Mouse (Mus musculus) ovary, postnatal 14 days (tissue): ENCODE results near the gene Timm17a.

Source experiments
- DNase-seq: peaks from one replicate; pipeline ENCODE4 v3.0.0; 2022; ENCODE audit warnings: low spot score

Timm17a gene

DNA sequence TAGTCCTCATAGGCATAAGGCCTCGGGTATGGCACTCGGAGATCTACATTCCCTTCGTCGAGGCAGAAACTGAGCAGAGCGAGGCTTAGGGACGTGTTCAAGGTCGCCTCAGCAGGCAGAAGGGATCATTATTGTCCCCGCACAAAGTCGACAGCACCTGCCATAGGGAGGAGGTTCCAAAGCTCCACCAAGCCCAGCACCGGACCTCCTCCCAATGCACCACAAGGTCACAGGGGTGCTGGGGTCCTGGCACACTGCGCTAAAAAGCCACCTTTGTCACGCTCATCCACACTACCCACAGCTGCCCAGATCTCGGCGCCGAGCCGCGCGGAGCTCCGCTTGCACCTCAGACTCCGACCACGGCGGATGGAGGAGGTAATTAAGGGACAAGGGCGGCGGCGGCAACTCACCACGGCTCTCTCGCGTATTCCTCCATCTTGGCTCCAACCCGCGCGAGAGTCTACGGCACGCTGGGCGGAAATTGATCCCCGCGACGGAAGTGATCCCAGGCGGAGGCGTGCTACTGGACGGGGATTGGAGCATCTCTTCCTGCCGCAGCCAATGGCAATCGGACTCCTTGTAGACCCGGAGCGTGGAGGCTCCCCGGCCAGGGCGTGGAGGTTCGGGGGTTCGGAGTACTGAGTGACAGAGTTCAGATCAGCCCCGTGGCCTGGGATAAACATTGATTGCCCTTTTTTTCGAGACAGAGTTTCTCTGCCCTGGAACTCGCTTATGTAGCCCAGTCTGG, at the start of gene Timm17a:
TSS of gene Timm17a (minus strand) at position 495 of the 748 bp plus-strand sequence.
- peak; percentile 88 for DNase-seq

GRCm38 (mm10) chr1:135362115-135362514, 48.5 kb upstream of the Timm17a start:
- DNase-seq, result no peak

- no peak for DNase-seq
Observed at GRCm38 (mm10) chr1:135361491-135361890, 47.9 kb upstream of the Timm17a start.

DNA sequence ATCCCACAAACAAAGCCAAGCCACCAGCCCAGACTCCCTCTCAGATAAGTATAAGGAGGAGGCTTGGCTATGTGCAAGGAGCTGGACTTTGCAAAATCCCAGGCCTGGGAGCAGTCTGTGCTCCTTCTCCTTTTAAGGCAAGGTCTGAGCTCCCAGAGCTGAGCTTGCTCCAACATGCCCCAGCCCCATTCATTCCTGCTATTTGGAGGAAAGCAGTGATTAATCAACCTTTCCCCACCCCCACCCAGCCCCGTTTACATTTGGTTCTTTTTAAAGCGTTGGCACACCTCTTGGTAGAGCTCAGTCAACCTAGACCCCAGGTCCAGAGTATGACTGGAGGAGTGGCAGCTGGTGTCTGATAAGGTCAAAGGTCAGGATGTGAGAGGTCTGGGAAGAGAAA, 45.5 kb upstream of the Timm17a start:
- DNase-seq, result no peak

- DNase-seq, result no peak
Observed at GRCm38 (mm10) chr1:135351953-135352352, 38.4 kb upstream of the Timm17a start.

GRCm38 (mm10) chr1:135347498-135348169, 34.1 kb upstream of the Timm17a start:
- no peak for DNase-seq

DNA sequence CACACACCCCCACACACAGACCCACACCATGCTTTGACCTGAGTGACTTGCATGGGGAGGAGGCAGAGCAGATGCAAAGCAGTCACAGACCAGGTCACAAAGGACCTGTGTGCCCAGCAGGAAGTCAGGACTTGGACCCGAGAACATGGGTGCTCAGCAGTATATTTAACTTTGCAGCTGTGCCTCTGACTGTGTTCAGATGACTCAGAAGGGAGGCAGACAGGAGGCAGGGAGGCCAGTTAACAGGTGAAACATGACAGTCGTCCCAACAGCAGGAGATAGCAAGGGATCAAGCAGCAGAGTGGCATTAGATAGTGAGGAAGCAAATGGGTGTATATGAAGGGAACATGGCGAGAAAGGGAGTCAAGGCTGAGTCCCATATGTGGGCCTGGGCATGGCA, 33.3 kb upstream of the Timm17a start:
- DNase-seq, result no peak

- DNase-seq, result no peak
Observed at GRCm38 (mm10) chr1:135344026-135344425, 30.4 kb upstream of the Timm17a start.

DNA sequence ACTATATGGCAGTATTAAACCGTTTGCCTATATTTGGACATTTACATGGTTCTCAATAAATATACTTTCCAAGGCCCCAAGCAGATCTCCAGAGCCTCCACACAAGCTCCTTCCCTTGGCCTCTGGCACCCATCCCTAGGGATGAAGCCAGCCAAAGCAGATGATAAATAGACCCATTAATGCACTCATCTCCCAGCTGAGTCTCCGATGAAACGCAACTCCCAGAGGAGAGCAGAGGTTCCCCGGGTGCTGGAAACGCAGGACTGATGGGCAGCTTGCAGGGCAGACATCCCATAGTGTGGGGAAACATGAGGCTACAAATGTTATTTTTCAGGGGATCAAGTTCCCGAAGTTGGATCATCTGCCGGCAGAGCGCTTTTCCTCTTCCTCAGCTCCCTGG, 28.4 kb upstream of the Timm17a start:
- no peak for DNase-seq

DNA sequence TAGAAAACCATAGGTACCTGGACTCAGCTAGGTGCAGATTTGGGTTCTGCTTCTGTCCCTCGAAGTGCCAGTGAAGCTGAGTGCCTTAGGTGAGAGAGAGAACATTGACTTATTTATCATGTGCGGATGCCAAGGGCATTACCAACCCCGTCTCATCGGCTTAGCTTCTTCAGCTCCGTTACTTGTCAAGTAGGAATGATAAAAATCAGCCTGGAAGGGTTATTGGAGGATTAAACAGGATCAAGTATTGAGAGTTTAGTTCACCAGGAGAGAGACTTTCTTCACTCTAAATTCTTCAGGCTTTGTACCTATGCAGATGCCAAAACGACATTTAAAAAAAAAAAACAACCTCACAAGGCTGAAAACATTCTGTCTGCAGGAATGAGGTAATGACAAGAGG, 17.0 kb upstream of the Timm17a start:
- DNase-seq, result no peak

- DNase-seq, result no peak
Observed at GRCm38 (mm10) chr1:135328368-135328767, 14.8 kb upstream of the Timm17a start.

DNA sequence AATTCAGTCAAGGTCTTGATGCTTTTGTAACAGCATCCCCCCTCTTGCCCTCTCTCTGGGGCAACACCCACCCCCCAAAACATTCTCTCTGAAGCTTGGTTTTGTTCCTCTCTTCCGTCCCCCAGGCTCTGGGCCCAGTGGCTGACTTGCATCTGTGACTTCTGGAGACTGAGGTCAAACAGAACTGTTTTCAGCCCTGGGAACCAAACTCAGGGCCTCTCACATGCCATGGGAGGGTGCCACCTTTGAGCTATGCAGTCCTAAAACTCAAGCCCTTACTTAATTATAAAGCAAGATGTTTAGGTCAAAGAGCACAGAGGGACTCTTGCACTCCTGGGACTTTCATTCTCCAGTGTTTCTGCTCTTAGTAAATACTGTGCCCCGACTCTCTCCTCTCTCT, 12.4 kb upstream of the Timm17a start:
- DNase-seq, result no peak

DNA sequence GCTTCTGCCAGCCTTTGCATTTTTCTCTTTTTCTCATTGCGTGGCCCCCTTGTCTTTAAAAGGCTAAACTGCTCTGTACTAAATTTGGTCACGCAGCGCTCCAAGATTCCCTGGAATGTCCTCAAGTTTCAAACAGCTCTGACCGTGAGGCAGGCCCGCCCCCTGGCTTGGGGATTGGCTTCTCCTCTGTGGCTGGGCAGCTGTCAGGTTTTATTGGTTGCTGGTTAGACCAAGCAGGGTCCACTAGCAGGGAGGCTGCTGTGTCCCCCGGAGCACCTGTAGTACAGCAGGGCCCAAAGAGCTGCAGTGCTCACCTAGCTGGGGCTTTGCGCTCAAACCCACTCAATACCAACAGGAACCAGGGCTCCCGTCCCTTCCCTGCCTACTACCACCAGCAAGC, 11.0 kb upstream of the Timm17a start, which contains the start of gene Lmod1:
TSS of gene Lmod1 (plus strand) at position 237 of the 400 bp plus-strand sequence.
- peak; percentile 27 for DNase-seq

GRCm38 (mm10) chr1:135323367-135323901, 9.9 kb upstream of the Timm17a start:
- no peak for DNase-seq

GRCm38 (mm10) chr1:135312201-135312600, 1.4 kb downstream of the Timm17a start:
- no peak for DNase-seq

- DNase-seq, result no peak
Observed at GRCm38 (mm10) chr1:135311356-135311755, 2.2 kb downstream of the Timm17a start.

GRCm38 (mm10) chr1:135290908-135291307, 22.7 kb downstream of the Timm17a start:
- DNase-seq, result no peak

DNA sequence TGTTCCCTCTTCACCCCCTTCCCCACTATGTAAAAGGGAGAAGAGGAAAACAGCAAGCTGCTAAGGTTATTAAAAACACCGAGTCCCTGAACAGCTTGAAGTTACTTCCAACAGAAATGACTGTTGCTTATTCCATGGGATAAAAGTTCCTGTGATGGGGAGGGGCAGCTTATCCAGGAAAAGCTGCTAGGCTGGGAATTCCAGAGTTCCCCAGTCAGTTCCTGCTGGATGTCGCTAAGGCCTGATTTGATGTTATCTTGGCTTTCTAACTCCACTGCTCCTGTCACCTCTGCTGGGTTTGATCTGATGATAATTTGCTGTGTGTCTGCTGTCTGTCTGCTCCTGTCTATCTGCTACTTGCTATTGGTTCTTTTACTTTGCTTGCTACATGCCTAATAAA, 27.3 kb downstream of the Timm17a start:
- DNase-seq, result no peak

- DNase-seq, result peak; percentile 62
Observed at GRCm38 (mm10) chr1:135283826-135284291, 29.7 kb downstream of the Timm17a start, which contains the start of gene Rnpep. Rnpep (minus strand) TSS chr1:135284084.

- no peak for DNase-seq
Observed at GRCm38 (mm10) chr1:135283287-135283825, 30.2 kb downstream of the Timm17a start.

GRCm38 (mm10) chr1:135282536-135283286, 30.9 kb downstream of the Timm17a start:
- no peak for DNase-seq

DNA sequence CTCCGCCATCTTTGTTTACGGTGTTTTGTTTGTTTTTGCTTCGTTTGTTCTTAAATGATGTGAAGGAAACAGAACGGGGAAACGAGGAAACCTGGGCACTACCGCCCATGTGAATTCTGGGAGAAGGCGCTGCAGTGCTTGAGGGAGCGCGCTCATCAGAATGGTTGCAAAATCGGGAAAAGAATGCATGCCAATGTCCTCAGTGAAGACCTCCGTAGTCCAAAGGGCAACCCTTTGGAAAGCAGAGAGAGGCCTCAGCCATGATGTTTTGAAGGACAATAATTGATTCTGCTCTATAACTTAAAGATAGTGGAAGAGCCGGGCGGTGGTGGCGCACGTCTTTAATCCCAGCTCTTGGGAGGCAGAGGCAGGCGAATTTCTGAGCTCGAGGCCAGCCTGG, 31.7 kb downstream of the Timm17a start:
- DNase-seq, result no peak
